Mouse (Mus musculus) thymus, postnatal 36 days (tissue): ENCODE results near the gene Gm7030.
"Not testable (repeated sequence)": the region's sequence is repeated elsewhere in the genome, so short reads cannot be mapped to it uniquely, and the experiment has no call there.

ENCODE experiments used
- DNase-seq, 2 experiments: peaks; one replicate each; pipeline ENCODE4 v3.0.0; 2022; ENCODE audit warnings: mixed read lengths in 2 of 2

The Gm7030 gene

GRCm38 (mm10) chr17:36081901-36082300, 47.3 kb downstream of the Gm7030 start:
- DNase-seq, result not testable (repeated sequence)

GRCm38 (mm10) chr17:36060829-36061228, 68.4 kb downstream of the Gm7030 start:
- peak; percentile 90 to 91 for DNase-seq
